Mouse (Mus musculus): Measurements from ENCODE around the gene Gm21969. TPM values are rescaled to one million over a fixed set of nuclear protein-coding genes. Genes with fewer than 3 reads are reported as not detected.

Gene Gm21969
- total RNA-seq, 1 experiment from 2014 or later: not detected

DNA sequence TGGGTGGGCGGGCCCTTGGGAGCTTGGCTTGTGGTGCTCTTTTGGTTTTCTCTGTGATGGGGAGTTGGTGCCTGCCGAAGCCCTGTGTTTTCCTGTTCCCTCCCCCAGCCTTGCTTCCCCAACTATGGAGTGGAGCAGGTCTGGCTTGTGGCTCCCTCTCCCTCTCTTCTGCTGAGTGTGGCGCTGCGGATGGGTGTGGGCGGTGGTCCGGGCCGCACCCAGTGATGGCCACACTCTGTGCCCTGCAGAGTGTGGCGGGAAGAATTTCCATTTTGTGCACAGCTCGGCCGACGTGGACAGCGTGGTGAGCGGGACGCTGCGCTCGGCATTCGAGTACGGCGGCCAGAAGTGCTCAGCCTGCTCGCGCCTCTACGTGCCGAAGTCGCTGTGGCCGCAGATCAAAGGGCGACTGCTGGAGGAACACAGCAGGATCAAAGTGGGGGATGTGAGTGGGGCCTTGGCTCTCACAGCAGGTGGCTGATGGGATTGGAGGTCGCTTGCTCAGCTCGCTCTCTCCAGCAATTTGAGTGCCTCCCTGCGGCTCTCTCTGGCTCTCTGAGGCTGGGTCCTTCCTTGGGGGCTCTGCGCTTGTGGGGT, 38.9 kb downstream of the Gm21969 start:
- no peak for ATAC-seq (replicated peaks; ENCODE audit: low read depth, poor library complexity, severe bottlenecking)

DNA sequence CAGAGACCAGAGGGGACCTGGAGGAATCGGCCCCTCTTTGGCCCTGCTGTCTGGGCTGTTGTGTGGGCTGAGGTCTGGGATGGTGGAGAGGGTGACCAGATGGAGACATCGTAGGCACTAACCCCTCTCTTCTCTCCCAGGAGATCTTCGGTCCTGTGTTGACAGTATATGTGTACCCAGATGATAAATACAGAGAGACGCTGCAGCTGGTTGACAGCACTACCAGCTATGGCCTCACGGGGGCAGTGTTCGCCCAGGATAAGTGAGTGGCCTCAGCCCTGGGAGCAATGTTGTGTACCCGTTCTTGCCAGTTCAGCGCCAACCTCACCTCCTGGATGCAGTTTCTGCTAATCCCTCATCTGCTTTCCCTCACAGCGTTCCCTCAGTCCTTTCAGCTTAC, 41.0 kb downstream of the Gm21969 start:
- ATAC-seq (replicated peaks; ENCODE audit: low read depth, poor library complexity, severe bottlenecking): peak; percentile 68

- ATAC-seq (replicated peaks; ENCODE audit: low read depth, poor library complexity, severe bottlenecking): no peak
Measured at GRCm38 (mm10) chr4:139646916-139647315, 43.9 kb downstream of the Gm21969 start.

GRCm38 (mm10) chr4:139650086-139650743, 47.2 kb downstream of the Gm21969 start:
- ATAC-seq (replicated peaks; ENCODE audit: low read depth, poor library complexity, severe bottlenecking): no peak

DNA sequence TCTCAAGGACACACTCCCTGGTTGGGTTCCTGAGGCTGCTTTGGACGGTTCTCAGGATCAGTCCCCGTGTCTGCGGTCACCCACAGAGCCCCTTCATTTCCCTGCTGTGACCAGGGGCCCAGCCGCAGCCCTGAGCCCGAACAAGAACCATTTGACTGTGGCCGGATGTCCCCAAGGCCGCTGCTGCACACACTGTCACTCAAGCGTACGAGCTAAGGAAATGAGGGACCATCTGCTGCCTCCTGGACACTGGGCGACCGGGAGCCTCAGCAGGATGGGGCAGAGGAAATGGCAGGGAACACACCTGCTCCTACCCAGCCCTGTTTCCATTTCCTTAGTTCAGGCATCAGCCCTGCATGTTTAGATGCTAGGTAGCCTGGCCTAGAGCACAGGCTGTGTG, 47.9 kb downstream of the Gm21969 start:
- peak; percentile 72 for ATAC-seq (replicated peaks; ENCODE audit: low read depth, poor library complexity, severe bottlenecking)

DNA sequence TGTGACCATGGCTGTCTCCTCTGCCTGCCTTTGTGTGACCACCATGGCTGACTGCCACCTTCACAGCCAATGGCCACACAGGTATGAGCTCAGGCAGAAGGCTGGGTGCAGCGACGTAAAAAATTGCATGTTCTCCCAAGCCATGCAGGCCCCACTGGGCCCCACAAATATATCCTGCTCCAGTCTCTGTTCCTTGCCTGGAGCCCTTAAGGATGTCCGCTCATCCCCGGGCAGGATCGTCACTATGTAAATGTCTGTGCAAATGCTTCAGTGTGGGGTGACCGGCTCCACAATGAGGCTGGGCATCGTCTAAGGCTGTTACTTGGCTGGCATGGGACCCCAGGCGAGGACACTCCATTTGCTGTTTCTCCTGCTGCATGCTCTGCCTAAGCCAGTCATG, 50.3 kb downstream of the Gm21969 start, which contains the start of gene Tas1r2:
Tas1r2 (plus strand) TSS at position 301 of the 400 bp plus-strand sequence.
- no peak for ATAC-seq (replicated peaks; ENCODE audit: low read depth, poor library complexity, severe bottlenecking)

- no peak for ATAC-seq (replicated peaks; ENCODE audit: low read depth, poor library complexity, severe bottlenecking)
Measured at GRCm38 (mm10) chr4:139661897-139662296, 58.9 kb downstream of the Gm21969 start.

- ATAC-seq (replicated peaks; ENCODE audit: low read depth, poor library complexity, severe bottlenecking): no peak
Measured at GRCm38 (mm10) chr4:139667632-139668031, 64.6 kb downstream of the Gm21969 start.

- peak; percentile 92 for ATAC-seq (replicated peaks; ENCODE audit: low read depth, poor library complexity, severe bottlenecking)
Measured at GRCm38 (mm10) chr4:139669847-139670246, 66.9 kb downstream of the Gm21969 start.

GRCm38 (mm10) chr4:139675696-139676095, 72.7 kb downstream of the Gm21969 start:
- ATAC-seq (replicated peaks; ENCODE audit: low read depth, poor library complexity, severe bottlenecking): no peak

- peak; percentile 57; the same call in 1 of the 2 replicates for ATAC-seq (replicated peaks; ENCODE audit: low read depth, poor library complexity, severe bottlenecking)
Measured at GRCm38 (mm10) chr4:139683728-139684638, 81.0 kb downstream of the Gm21969 start.

GRCm38 (mm10) chr4:139684639-139685017, 81.6 kb downstream of the Gm21969 start:
- no peak; the same call in 1 of the 2 replicates for ATAC-seq (replicated peaks; ENCODE audit: low read depth, poor library complexity, severe bottlenecking)

- no peak for ATAC-seq (replicated peaks; ENCODE audit: low read depth, poor library complexity, severe bottlenecking)
Measured at GRCm38 (mm10) chr4:139688058-139688457, 85.1 kb downstream of the Gm21969 start.

DNA sequence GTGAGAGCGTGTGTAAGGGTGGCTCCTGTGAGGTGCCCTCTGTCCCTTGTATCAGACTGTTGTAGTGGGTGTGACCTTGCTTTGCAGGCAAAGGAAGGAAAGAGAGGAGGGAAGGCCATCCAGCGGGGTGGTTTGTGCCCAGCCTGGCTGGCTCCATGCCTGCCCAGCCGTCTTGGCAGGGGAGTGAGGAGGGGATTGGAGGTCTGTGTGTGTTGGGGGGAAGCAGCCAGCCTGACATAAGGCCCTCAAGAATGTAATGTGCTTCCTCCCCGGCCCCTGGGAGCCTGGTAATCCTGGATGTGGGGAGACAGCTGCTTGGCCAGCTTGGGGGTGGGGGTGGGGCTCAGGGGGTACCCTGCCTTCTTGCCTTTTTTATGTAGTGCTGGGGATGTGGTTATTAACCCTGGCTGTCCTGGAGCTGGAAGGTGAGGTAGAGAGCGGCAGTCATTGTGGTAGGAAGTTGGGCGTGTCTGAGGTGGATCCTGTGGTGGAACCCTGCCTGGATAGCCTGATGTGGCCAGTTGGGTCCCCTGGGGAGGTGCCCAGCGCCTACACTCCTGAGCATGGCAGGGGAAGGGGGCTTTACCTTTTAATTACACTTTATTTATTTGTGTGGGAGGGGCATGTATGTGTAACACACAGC, 86.8 kb downstream of the Gm21969 start:
- peak; percentile 56 for ATAC-seq (replicated peaks; ENCODE audit: low read depth, poor library complexity, severe bottlenecking)

DNA sequence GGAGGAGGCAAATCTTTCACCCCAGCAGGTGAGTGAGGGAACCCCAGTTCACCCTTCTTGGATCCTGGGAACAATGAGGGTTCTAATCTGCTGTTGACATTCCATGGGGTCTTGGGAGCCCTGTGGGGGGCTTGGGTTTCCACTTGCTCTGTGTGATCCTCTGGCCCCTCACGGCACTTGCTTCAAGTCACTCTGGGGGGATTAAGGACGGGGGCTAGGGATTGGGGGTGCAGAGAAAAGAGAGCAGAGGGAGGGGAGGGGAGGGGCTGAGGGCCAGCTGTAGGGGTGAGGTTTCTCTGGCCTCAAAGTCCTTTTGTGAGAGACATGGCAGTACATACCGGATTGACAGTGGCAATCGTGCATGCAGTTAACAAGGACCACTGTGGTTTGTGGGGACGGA, 90.3 kb downstream of the Gm21969 start:
- ATAC-seq (replicated peaks; ENCODE audit: low read depth, poor library complexity, severe bottlenecking): no peak

- no peak for ATAC-seq (replicated peaks; ENCODE audit: low read depth, poor library complexity, severe bottlenecking)
Measured at GRCm38 (mm10) chr4:139697755-139698154, 94.8 kb downstream of the Gm21969 start.

DNA sequence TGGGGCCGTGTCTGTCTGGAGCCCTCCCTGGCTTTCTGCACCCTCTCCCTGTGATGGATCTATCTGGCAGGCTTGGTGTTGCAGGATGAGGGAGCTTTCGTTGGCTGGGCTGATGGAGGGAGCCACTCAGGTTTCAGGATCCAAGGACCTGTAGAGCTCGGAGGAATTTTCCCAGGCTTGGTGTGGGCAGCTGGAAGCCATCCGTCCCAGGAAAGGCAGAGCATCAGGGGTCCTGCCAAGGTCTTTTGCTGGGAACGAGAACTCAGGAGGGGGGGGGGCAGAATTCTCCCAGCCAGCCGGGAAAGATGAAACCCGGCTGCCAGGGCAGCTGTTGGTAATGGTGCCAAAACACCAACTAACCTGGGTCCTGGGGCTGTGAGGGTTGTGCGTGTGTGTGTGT, 95.6 kb downstream of the Gm21969 start:
- ATAC-seq (replicated peaks; ENCODE audit: low read depth, poor library complexity, severe bottlenecking): no peak

- ATAC-seq (replicated peaks; ENCODE audit: low read depth, poor library complexity, severe bottlenecking): no peak
Measured at GRCm38 (mm10) chr4:139702914-139703313, 99.9 kb downstream of the Gm21969 start.

- ATAC-seq (replicated peaks; ENCODE audit: low read depth, poor library complexity, severe bottlenecking): no peak
Measured at GRCm38 (mm10) chr4:139703468-139703867, 100.5 kb downstream of the Gm21969 start.

- no peak for ATAC-seq (replicated peaks; ENCODE audit: low read depth, poor library complexity, severe bottlenecking)
Measured at GRCm38 (mm10) chr4:139705986-139706385, 103.0 kb downstream of the Gm21969 start.
